Mouse (Mus musculus) retina, postnatal 7 days (tissue): ENCODE results near the gene Gm5150.
"Not testable (repeated sequence)": the region's sequence is repeated elsewhere in the genome, so short reads cannot be mapped to it uniquely, and the experiment has no call there.

Source experiments
- DNase-seq: peaks from one replicate; pipeline ENCODE4 v3.0.0-alpha.2; 2012; ENCODE audit warnings: low read depth, low spot score

Gene Gm5150

GRCm38 (mm10) chr3:16006215-16006614 is at the start of gene Gm5150:
Gene Gm5150, minus strand, starts transcription at chr3:16006437.
- DNase-seq: no peak

GRCm38 (mm10) chr3:16051736-16052135 is 45.5 kb upstream of the Gm5150 start:
- DNase-seq: not testable (repeated sequence)

GRCm38 (mm10) chr3:16047288-16047687 is 41.1 kb upstream of the Gm5150 start:
- no peak for DNase-seq

GRCm38 (mm10) chr3:16043315-16043714 is 37.1 kb upstream of the Gm5150 start:
- no peak for DNase-seq

- DNase-seq: not testable (repeated sequence)
These were observed 18.8 kb upstream of the Gm5150 start for GRCm38 (mm10) chr3:16024988-16025387.

GRCm38 (mm10) chr3:16022214-16022613 is 16.0 kb upstream of the Gm5150 start:
- DNase-seq: no peak

- not testable (repeated sequence) for DNase-seq
These were observed 8.2 kb upstream of the Gm5150 start for GRCm38 (mm10) chr3:16014456-16014855.

GRCm38 (mm10) chr3:16007827-16008226 is 1.6 kb upstream of the Gm5150 start:
- DNase-seq: no peak

- DNase-seq: no peak
These were observed 2.2 kb downstream of the Gm5150 start for GRCm38 (mm10) chr3:16003890-16004633.

GRCm38 (mm10) chr3:15999479-15999878 is 6.8 kb downstream of the Gm5150 start:
- not testable (repeated sequence) for DNase-seq

GRCm38 (mm10) chr3:15982216-15982615 is 24.0 kb downstream of the Gm5150 start:
- DNase-seq: no peak

GRCm38 (mm10) chr3:15956921-15957320 is 49.3 kb downstream of the Gm5150 start:
- no peak for DNase-seq
